Mouse (Mus musculus) kidney, embryonic 14.5 days (tissue): ENCODE results near the gene Gm21987. TPM values are rescaled to one million over a fixed set of nuclear protein-coding genes. Genes with fewer than 3 reads are reported as not detected.

Source experiments
- ATAC-seq: fragments of 200-750 bp; cut with Nextera tagmentation; 2 replicates; pipeline ENCODE4 v1.8.0; 2017; ENCODE audit warnings: moderate number of reproducible peaks, mild to moderate bottlenecking, moderate TSS enrichment, moderate library complexity; ENCODE audit not compliant: low FRiP score, low TSS enrichment
- H3K27ac ChIP-seq: fragments of 300-500 bp; sonication (generic); 2 replicates; pipeline ENCODE4 v1.5.1; 2014; ENCODE audit warnings: low read depth, mild to moderate bottlenecking, low read length, moderate library complexity, mixed read lengths
- H3K27me3 ChIP-seq: fragments of 300-500 bp; sonication (generic); 2 replicates; pipeline ENCODE4 v1.6.1; 2014; ENCODE audit warnings: mild to moderate bottlenecking, low read length; ENCODE audit not compliant: control insufficient read depth, insufficient read depth
- H3K36me3 ChIP-seq: fragments of 300-500 bp; sonication (generic); 2 replicates; pipeline ENCODE4 v1.6.1; 2014; ENCODE audit warnings: low read length, mixed read lengths; ENCODE audit not compliant: control insufficient read depth, insufficient read depth
- H3K4me1 ChIP-seq: fragments of 300-500 bp; sonication (generic); 2 replicates; pipeline ENCODE4 v1.6.1; 2014; ENCODE audit warnings: low read length, mixed read lengths; ENCODE audit not compliant: control insufficient read depth, insufficient read depth
- H3K4me2 ChIP-seq: fragments of 300-500 bp; sonication (generic); replicated peaks from 2 replicates; pipeline ENCODE4 v1.6.1; 2014; ENCODE audit warnings: low read depth, mild to moderate bottlenecking, low read length
- H3K4me3 ChIP-seq: fragments of 300-500 bp; sonication (generic); 2 replicates; pipeline ENCODE4 v1.5.1; 2014; ENCODE audit warnings: mild to moderate bottlenecking, low read length
- H3K9ac ChIP-seq: fragments of 300-500 bp; sonication (generic); 2 replicates; pipeline ENCODE4 v1.6.1; 2014; ENCODE audit warnings: low read depth, mild to moderate bottlenecking, low read length, moderate library complexity
- H3K9me3 ChIP-seq: fragments of 300-500 bp; sonication (generic); 2 replicates; pipeline ENCODE4 v1.6.1; 2016; ENCODE audit warnings: low read length; ENCODE audit not compliant: control insufficient read depth
- WGBS: fragments of 180-500 bp; shearing (Covaris S2); extraction: QIAGEN DNeasy Blood & Tissue Kit; methylation state at CpG from one replicate; pipeline ENCODE4 v1.1.7; 2014; 5-methylcytosine and 5-hydroxymethylcytosine counted together
- polyA plus RNA-seq: library from polyadenylated mRNA; unstranded; fragments of >200 nt; fragmentation: Nextera tagmentation; extraction: Ambion mirVana; gene quantifications from 2 replicates; pipeline ENCODE4 v1.2.1, GENCODE M21; 2014

Gm21987 gene
- polyA plus RNA-seq, 1 experiment from 2014 or later: not detected

DNA sequence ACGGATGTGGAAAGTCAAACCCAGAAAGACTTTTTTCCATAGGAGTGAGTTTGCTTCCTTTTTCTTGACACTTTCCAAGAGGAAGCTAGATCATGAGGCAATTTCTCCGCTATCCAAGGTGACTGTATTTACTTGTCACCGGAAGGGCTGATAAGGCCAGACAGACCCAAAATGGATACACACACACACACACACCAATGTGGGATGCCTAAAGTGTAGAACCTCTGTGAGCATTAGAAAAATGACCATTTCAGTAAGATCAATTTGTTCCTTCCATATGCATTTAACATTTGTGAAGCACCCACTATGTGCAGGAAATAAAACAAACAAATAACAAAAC lies 16.4 kb downstream of the Gm21987 start:
- Histone ChIP-seq H3K27ac (no peak overlapping the region), H3K4me1 (no peaks in the 10 kb centered on the region), H3K9ac (no peak overlapping the region), H3K4me2 (no peak overlapping the region), H3K9me3 (no peaks in the 10 kb centered on the region), H3K4me3 (no peak overlapping the region), H3K27me3 (no peaks in the 10 kb centered on the region), H3K36me3 (no peaks in the 10 kb centered on the region)
- WGBS: 68% methylated on average over 3 of the region's 3 CpGs
- ATAC-seq: no peak

DNA sequence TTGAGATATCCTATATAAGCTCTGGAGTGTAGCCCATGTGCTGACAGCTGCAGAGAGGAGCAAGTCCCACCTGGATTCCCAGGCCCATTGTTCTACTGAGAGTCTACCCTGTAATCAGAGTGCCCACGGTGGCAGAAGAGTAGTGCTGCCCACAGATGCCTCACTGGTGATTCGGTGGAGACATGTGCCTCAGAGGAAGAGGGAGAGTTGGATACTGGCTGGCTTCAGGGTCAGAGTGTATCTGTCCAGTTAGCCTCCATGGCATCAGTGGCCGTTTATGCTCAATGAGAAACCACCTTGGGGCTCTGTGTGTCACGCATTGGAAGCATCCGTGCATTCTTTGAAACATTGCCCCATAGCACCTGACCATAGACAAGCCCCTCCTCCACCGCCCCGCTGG lies 16.8 kb downstream of the Gm21987 start:
- Histone ChIP-seq H3K4me2 (no peak overlapping the region), H3K27ac (no peak overlapping the region), H3K27me3 (no peaks in the 10 kb centered on the region), H3K36me3 (no peaks in the 10 kb centered on the region), H3K9me3 (no peaks in the 10 kb centered on the region), H3K4me1 (no peaks in the 10 kb centered on the region), H3K9ac (no peak overlapping the region), H3K4me3 (no peak overlapping the region)
- ATAC-seq: no peak
- 90% methylated on average over 7 of the region's 7 CpGs for WGBS

DNA sequence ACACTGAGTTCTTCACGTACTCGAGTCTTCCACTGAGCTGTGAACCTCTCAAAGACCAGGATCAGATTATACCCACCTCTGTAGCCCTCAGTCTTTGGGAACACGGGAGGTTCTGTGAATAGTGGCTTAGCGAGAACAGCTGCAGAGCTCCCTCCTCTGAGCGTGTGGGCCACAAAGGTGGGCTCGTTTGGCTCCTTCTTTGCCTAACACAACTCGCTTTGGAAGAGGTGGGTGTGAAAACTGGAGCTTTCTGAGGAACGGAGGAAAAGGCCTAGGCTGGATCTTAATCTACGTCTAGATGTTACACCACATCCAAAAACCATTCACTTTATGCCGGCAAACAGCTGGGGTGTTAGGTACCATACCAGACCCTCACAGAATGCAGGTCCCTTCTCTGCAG lies 18.6 kb downstream of the Gm21987 start:
- H3K9ac ChIP-seq: no peak overlapping the region
- ATAC-seq: no peak
- 85% methylated on average over 10 of the region's 10 CpGs for WGBS

DNA sequence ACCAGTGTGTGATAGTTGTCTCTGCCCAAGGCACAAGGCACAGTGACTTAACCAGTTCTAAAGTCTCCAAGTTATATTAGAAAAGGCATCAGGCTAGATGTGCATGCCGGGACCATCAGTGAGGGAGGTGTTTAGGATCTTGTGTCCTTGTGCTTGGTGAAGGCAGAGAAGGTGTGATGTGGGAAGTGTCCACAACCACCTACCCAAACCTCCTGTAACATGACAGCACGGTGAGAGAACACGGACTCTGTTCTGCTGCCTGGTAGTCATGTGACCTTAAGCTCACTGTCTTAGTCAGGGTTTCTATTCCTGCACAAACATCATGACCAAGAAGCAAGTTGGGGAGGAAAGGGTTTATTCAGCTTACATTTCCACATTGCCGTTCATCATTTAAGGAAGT lies 19.4 kb downstream of the Gm21987 start:
- no peaks in the 10 kb centered on the region for H3K9me3 ChIP-seq
- H3K4me3 ChIP-seq: no peak overlapping the region
- no peaks in the 10 kb centered on the region for H3K36me3 ChIP-seq
- WGBS: 78% methylated on average over 4 of the region's 4 CpGs
- H3K27me3 ChIP-seq: no peaks in the 10 kb centered on the region
- no peak overlapping the region for H3K27ac ChIP-seq
- H3K4me2 ChIP-seq: no peak overlapping the region
- H3K4me1 ChIP-seq: no peaks in the 10 kb centered on the region
- no peak for ATAC-seq
- no peak overlapping the region for H3K9ac ChIP-seq

More for the DNA sequence above, 18.6 kb downstream of the Gm21987 start:
- Histone ChIP-seq H3K27me3 (no peaks in the 10 kb centered on the region), H3K27ac (no peak overlapping the region), H3K36me3 (no peaks in the 10 kb centered on the region), H3K4me1 (no peaks in the 10 kb centered on the region), H3K9me3 (no peaks in the 10 kb centered on the region), H3K4me2 (no peak overlapping the region), H3K4me3 (no peak overlapping the region)

DNA sequence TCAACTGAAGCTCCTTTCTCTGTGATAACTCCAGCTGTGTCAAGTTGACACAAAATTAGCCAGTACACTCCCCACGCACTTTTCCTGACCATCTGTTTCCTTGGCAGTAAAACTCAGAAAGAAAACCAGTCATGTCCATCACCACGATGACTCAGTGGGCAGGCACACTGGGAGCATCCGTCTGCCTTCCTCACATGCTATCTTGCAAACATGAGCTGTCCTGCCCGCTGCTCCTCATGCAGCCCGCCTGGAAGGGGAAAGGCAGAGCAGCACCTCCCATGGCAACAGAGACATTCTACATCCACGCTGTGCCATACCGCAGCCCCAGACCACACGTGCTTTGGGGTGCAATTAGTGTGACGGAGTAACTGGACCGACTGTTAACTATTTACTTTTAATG lies 21.5 kb downstream of the Gm21987 start:
- no peak overlapping the region for H3K27ac ChIP-seq
- no peaks in the 10 kb centered on the region for H3K4me1 ChIP-seq
- no peaks in the 10 kb centered on the region for H3K36me3 ChIP-seq
- no peak overlapping the region for H3K4me3 ChIP-seq
- H3K9me3 ChIP-seq: no peaks in the 10 kb centered on the region
- 54% methylated on average over 10 of the region's 10 CpGs for WGBS
- H3K4me2 ChIP-seq: no peak overlapping the region
- ATAC-seq: peak; percentile 49; the same call in 1 of the 2 replicates
- no peak overlapping the region for H3K9ac ChIP-seq
- no peaks in the 10 kb centered on the region for H3K27me3 ChIP-seq

DNA sequence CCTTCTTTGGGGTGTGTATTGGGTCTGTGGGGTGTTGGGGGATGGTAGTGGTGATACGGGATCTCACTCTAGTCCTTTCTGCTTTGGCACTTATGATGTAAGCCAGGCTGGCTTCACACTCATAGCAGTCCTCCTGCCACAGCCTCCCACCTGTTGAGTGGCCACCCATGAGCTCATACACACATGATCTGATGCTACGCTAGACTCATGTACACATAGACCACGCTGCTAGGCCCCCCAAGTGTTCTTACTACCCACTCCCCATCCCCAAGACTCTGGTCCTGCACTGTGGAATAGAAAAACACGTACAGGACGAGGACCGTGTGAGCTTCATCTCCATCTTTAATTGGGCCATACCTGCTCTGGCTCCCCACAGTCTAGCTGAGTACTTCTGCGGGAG lies 22.2 kb downstream of the Gm21987 start:
- H3K36me3 ChIP-seq: no peaks in the 10 kb centered on the region
- H3K9me3 ChIP-seq: no peaks in the 10 kb centered on the region
- no peaks in the 10 kb centered on the region for H3K4me1 ChIP-seq
- ATAC-seq: no peak
- H3K4me2 ChIP-seq: no peak overlapping the region
- no peaks in the 10 kb centered on the region for H3K27me3 ChIP-seq
- H3K9ac ChIP-seq: no peak overlapping the region
- WGBS: 88% methylated on average over 7 of the region's 7 CpGs
- H3K4me3 ChIP-seq: no peak overlapping the region
- H3K27ac ChIP-seq: no peak overlapping the region

DNA sequence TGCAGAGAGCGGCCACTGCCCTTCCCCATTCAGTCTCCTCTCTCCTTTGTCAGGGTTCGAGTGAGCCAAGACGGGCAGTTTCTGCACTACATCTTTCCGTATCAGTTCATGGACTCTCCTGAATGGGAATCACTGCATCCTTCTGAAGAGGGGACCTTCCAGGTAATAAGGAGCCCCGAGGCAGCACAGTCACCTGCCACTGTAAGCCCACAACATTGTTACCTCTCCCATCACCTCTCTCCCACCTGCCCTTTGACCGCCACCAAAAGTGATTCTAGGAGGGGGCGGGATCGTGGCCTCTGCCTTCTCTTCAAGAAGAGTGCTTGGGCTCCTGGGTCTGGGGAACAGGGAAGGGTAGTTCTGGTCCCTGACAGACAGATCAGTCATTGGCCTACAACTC lies 22.6 kb downstream of the Gm21987 start:
- H3K4me2 ChIP-seq: no peak overlapping the region
- no peak overlapping the region for H3K27ac ChIP-seq
- H3K4me1 ChIP-seq: no peaks in the 10 kb centered on the region
- 86% methylated on average over 8 of the region's 8 CpGs for WGBS
- H3K9me3 ChIP-seq: no peaks in the 10 kb centered on the region
- no peak overlapping the region for H3K9ac ChIP-seq
- no peak overlapping the region for H3K4me3 ChIP-seq
- no peaks in the 10 kb centered on the region for H3K36me3 ChIP-seq
- no peaks in the 10 kb centered on the region for H3K27me3 ChIP-seq
- no peak for ATAC-seq

DNA sequence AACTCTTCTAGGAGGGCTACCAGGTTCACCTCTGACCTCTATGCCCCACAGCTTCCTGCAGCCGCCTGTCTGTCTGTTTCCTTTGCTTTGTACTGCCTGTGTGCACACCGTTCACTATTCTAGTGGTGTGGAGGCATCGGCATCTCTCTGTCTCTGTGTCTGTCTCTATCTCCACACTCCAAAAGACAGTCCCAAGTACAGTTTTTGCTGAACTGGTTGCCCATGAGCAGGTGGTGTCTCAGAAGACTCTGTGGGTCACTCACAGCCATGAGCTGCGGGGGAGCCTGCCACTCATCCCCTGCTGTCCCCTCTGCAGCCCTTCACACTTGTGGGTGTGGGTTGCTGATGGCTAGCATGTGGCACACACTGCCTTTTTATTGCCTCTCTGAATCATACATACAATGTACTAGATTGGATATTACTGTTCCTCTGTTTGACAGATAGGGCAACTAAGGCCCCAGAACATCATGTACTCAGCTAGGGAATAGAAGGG lies 23.2 kb downstream of the Gm21987 start:
- H3K27ac ChIP-seq: no peak overlapping the region
- no peaks in the 10 kb centered on the region for H3K27me3 ChIP-seq
- no peak for ATAC-seq
- no peaks in the 10 kb centered on the region for H3K9me3 ChIP-seq
- no peak overlapping the region for H3K4me3 ChIP-seq
- H3K9ac ChIP-seq: no peak overlapping the region
- H3K36me3 ChIP-seq: no peaks in the 10 kb centered on the region
- no peaks in the 10 kb centered on the region for H3K4me1 ChIP-seq
- WGBS: 76% methylated on average over 4 of the region's 4 CpGs
- H3K4me2 ChIP-seq: no peak overlapping the region

DNA sequence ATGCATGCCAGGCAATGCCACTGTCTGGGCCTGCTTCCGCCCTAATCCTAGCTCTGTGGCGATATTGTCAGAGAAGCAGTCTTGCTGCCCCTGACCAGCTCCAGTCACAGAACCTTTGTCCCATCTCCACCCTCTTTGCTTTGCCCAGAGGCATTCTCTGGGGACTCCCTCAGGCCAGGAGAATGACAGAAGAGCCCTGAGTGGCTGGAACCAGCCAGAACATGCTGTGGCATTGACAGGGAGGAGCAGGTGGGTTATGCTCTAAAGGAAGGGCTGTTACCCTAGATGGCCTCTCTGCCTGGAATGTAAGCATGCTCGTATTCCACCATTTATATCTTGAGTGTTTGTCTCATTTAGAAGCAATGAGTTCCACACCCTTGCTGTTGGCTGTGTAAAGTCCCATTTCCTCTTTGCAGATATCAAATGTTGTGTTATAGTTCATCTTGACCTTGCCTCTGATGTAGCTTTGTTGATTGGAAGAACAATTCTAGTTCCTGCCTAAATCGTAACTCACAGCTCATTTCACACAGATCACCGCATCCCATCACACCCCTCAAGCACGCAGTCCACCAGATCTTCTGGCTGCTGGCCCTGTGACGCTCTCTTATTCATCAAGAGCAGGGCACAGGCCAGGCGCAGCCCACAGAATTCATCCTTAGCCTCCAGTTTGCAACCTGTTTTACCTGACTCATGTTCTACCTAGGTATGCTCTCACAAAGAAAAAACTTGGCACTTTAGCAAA lies 24.0 kb downstream of the Gm21987 start:
- H3K9me3 ChIP-seq: no peaks in the 10 kb centered on the region
- H3K4me3 ChIP-seq: no peak overlapping the region
- no peak overlapping the region for H3K9ac ChIP-seq
- no peaks in the 10 kb centered on the region for H3K4me1 ChIP-seq
- no peaks in the 10 kb centered on the region for H3K36me3 ChIP-seq
- no peak for ATAC-seq
- no peak overlapping the region for H3K4me2 ChIP-seq
- H3K27ac ChIP-seq: no peak overlapping the region
- WGBS: 67% methylated on average over 8 of the region's 8 CpGs
- no peaks in the 10 kb centered on the region for H3K27me3 ChIP-seq
